Mouse (Mus musculus): ENCODE results near the gene Tulp2.

Gene Tulp2

GRCm38 (mm10) chr7:45530643-45531042, 49.0 kb downstream of the Tulp2 start:
- ChIA-PET POLR2A (interaction anchor here in 3 of 4 experiments (1.0 to 1.3 kb wide), 10 partner anchors 8 to 71 kb away, joined by 3 to 6 read pairs (median 4); partner anchors contain the start of genes Ftl1 (in 1 of the 3) and Nucb1 (in 1 of the 3)), CTCF (interaction anchor here in 3 of 4 experiments (0.7 to 1.0 kb wide), 3 partner anchors 9 to 308 kb away, joined by 3 to 9 read pairs (median 4); no protein-coding TSS in a partner anchor)

GRCm38 (mm10) chr7:45535676-45536075, 54.0 kb downstream of the Tulp2 start:
- ChIA-PET CTCF (interaction anchor here (0.5 to 1.1 kb wide), 9 partner anchors 8 to 169 kb away, joined by 3 to 10 read pairs (median 4); partner anchors contain the start of gene Ppfia3 (in 1 of the 4)), POLR2A (interaction anchor here in 3 of 4 experiments (0.6 to 3.2 kb wide), 19 partner anchors 9 to 181 kb away, joined by 3 to 20 read pairs (median 4); partner anchors contain the start of genes Plekha4 (in 3 of the 3), Ppp1r15a (in 3 of the 3) and Ftl1 (in 1 of the 3))

GRCm38 (mm10) chr7:45537602-45538001, 55.9 kb downstream of the Tulp2 start:
- CTCF ChIA-PET = interaction anchor here in 3 of 4 experiments (0.7 to 1.5 kb wide), 5 partner anchors 51 to 102 kb away, joined by 3 to 7 read pairs (median 3); no protein-coding TSS in a partner anchor
- POLR2A ChIA-PET = interaction anchor here in 3 of 4 experiments (0.7 to 6.1 kb wide), 14 partner anchors 11 to 172 kb away, joined by 3 to 79 read pairs (median 5); partner anchors contain the start of genes Plekha4 (in 3 of the 3), Ppp1r15a (in 3 of the 3), Ftl1 (in 2 of the 3) and Hsd17b14 (in 1 of the 3)

GRCm38 (mm10) chr7:45538163-45539041, 56.7 kb downstream of the Tulp2 start:
- POLR2A ChIA-PET = interaction anchor here in 3 of 4 experiments (0.6 to 6.1 kb wide), 40 partner anchors 8 to 537 kb away, joined by 3 to 79 read pairs (median 4); partner anchors contain the start of genes Ftl1 (in 3 of the 3), Plekha4 (in 3 of the 3), Ppp1r15a (in 3 of the 3) and Hsd17b14 (in 2 of the 3)
- CTCF ChIA-PET = interaction anchor here in 3 of 4 experiments (0.6 to 1.5 kb wide), 11 partner anchors 17 to 125 kb away, joined by 3 to 14 read pairs (median 3); partner anchors contain the start of gene Ntf5 (in 1 of the 3)

- CTCF ChIA-PET = interaction anchor here in 3 of 4 experiments (0.6 to 1.5 kb wide), 10 partner anchors 17 to 126 kb away, joined by 3 to 14 read pairs (median 3); partner anchors contain the start of genes Bax (in 1 of the 3) and Ntf5 (in 1 of the 3)
- POLR2A ChIA-PET = interaction anchor here in 3 of 4 experiments (0.6 to 6.1 kb wide), 35 partner anchors 8 to 538 kb away, joined by 3 to 79 read pairs (median 4); partner anchors contain the start of genes Plekha4 (in 3 of the 3), Ppp1r15a (in 3 of the 3), Ftl1 (in 2 of the 3) and Hsd17b14 (in 2 of the 3)
Observed at GRCm38 (mm10) chr7:45539095-45539494, 57.4 kb downstream of the Tulp2 start.

GRCm38 (mm10) chr7:45540213-45540612, 58.5 kb downstream of the Tulp2 start:
- ChIA-PET POLR2A (interaction anchor here in 3 of 4 experiments (0.7 to 6.1 kb wide), 18 partner anchors 10 to 178 kb away, joined by 3 to 79 read pairs (median 3); partner anchors contain the start of genes Plekha4 (in 3 of the 3), Ppp1r15a (in 3 of the 3), Hsd17b14 (in 2 of the 3) and Bax (in 1 of the 3)), CTCF (interaction anchor here in 3 of 4 experiments (0.5 to 2.1 kb wide), 5 partner anchors 15 to 72 kb away, joined by 3 to 5 read pairs (median 3); no protein-coding TSS in a partner anchor)

- POLR2A ChIA-PET = interaction anchor here in 2 of 4 experiments (0.8 to 20.6 kb wide), 9 partner anchors 9 to 143 kb away, joined by 3 to 1068 read pairs (median 4); partner anchors contain the start of genes Plekha4 (in 2 of the 2), Ppp1r15a (in 2 of the 2) and Bcat2 (in 1 of the 2)
- CTCF ChIA-PET = interaction anchor here in 2 of 4 experiments (0.6 to 1.4 kb wide), 11 partner anchors 9 to 560 kb away, joined by 3 to 5 read pairs (median 3); partner anchors contain the start of gene Kcna7 (in 1 of the 2)
Observed at GRCm38 (mm10) chr7:45544525-45544924, 62.8 kb downstream of the Tulp2 start.

GRCm38 (mm10) chr7:45549641-45550436, 68.2 kb downstream of the Tulp2 start:
- ChIA-PET CTCF (interaction anchor here (0.6 to 2.8 kb wide), 15 partner anchors 9 to 252 kb away, joined by 3 to 13 read pairs (median 3); partner anchors contain the start of genes Gys1 (in 1 of the 4), Plekha4 (in 1 of the 4) and Ppp1r15a (in 1 of the 4)), POLR2A (interaction anchor here (0.5 to 21.4 kb wide), 68 partner anchors 9 to 209 kb away, joined by 3 to 1068 read pairs (median 5); partner anchors contain the start of genes Ftl1 (in 3 of the 4), Plekha4 (in 3 of the 4), Ppp1r15a (in 3 of the 4) and Bcat2 (in 2 of the 4))

- POLR2A ChIA-PET = interaction anchor here (0.5 to 21.4 kb wide), 66 partner anchors 8 to 423 kb away, joined by 3 to 1068 read pairs (median 5); partner anchors contain the start of genes Plekha4 (in 4 of the 4), Ppp1r15a (in 4 of the 4), Ftl1 (in 3 of the 4) and Bcat2 (in 2 of the 4)
- CTCF ChIA-PET = interaction anchor here (0.6 to 2.8 kb wide), 12 partner anchors 10 to 285 kb away, joined by 3 to 13 read pairs (median 3); no protein-coding TSS in a partner anchor
Observed at GRCm38 (mm10) chr7:45550821-45551511, 69.3 kb downstream of the Tulp2 start.

GRCm38 (mm10) chr7:45551512-45551883, 69.8 kb downstream of the Tulp2 start:
- CTCF ChIA-PET = interaction anchor here in 1 of 4 experiments (0.6 to 2.8 kb wide), 4 partner anchors 35 to 286 kb away, joined by 3 to 13 read pairs (median 3); no protein-coding TSS in a partner anchor
- POLR2A ChIA-PET = interaction anchor here (0.6 to 21.4 kb wide), 36 partner anchors 8 to 370 kb away, joined by 3 to 1068 read pairs (median 6); partner anchors contain the start of genes Plekha4 (in 4 of the 4), Ppp1r15a (in 4 of the 4), Bcat2 (in 2 of the 4) and Ftl1 (in 2 of the 4)

- POLR2A ChIA-PET = interaction anchor here in 3 of 4 experiments (0.5 to 21.4 kb wide), 32 partner anchors 9 to 165 kb away, joined by 3 to 1068 read pairs (median 4); partner anchors contain the start of genes Bcat2 (in 2 of the 3), Ftl1 (in 2 of the 3), Plekha4 (in 2 of the 3) and Ppp1r15a (in 2 of the 3)
- CTCF ChIA-PET = interaction anchor here in 2 of 4 experiments (0.6 to 1.5 kb wide), 7 partner anchors 9 to 78 kb away, joined by 3 to 7 read pairs (median 3); no protein-coding TSS in a partner anchor
Observed at GRCm38 (mm10) chr7:45553519-45553918, 71.8 kb downstream of the Tulp2 start.

GRCm38 (mm10) chr7:45553990-45554389, 72.3 kb downstream of the Tulp2 start:
- CTCF ChIA-PET = interaction anchor here in 2 of 4 experiments (0.6 to 1.4 kb wide), 4 partner anchors 9 to 79 kb away, joined by 3 read pairs; no protein-coding TSS in a partner anchor

GRCm38 (mm10) chr7:45554744-45555143, 73.1 kb downstream of the Tulp2 start, which contains the start of gene Hsd17b14:
Gene Hsd17b14 (plus strand): TSS chr7:45554893.
- CTCF ChIA-PET = interaction anchor here (0.6 to 2.8 kb wide), 10 partner anchors 11 to 245 kb away, joined by 3 to 13 read pairs (median 4); no protein-coding TSS in a partner anchor
- POLR2A ChIA-PET = interaction anchor here in 3 of 4 experiments (0.6 to 21.4 kb wide), 19 partner anchors 10 to 128 kb away, joined by 3 to 1068 read pairs (median 9); partner anchors contain the start of genes Plekha4 (in 3 of the 3), Ppp1r15a (in 3 of the 3), Bcat2 (in 2 of the 3) and Ftl1 (in 2 of the 3)

More at GRCm38 (mm10) chr7:45553990-45554389, 72.3 kb downstream of the Tulp2 start:
- POLR2A ChIA-PET = interaction anchor here in 3 of 4 experiments (0.8 to 21.4 kb wide), 29 partner anchors 9 to 164 kb away, joined by 3 to 1068 read pairs (median 5); partner anchors contain the start of genes Plekha4 (in 3 of the 3), Ppp1r15a (in 3 of the 3), Bcat2 (in 2 of the 3) and Ftl1 (in 2 of the 3)

- ChIA-PET CTCF (interaction anchor here (0.5 to 2.8 kb wide), 22 partner anchors 10 to 127 kb away, joined by 3 to 13 read pairs (median 4); no protein-coding TSS in a partner anchor), POLR2A (interaction anchor here (0.6 to 21.4 kb wide), 18 partner anchors 11 to 99 kb away, joined by 3 to 1068 read pairs (median 7); partner anchors contain the start of genes Plekha4 (in 3 of the 4), Ppp1r15a (in 3 of the 4), Bcat2 (in 2 of the 4) and Bax (in 1 of the 4))
Observed at GRCm38 (mm10) chr7:45555787-45556186, 74.1 kb downstream of the Tulp2 start.

Measured in embryonic stem cell, embryonic (primary cell).